Mouse (Mus musculus): ENCODE results near the gene Tbcc. TPM values are rescaled to one million over a fixed set of nuclear protein-coding genes. Genes with fewer than 3 reads are reported as not detected.

Gene Tbcc
- 5.2 TPM for polyA plus RNA-seq (2015; fragmentation: Illumina TruSeq; extraction: RNeasy Lipid Tissue Mini Kit (QIAGEN cat#74804); ENCODE audit: insufficient read depth, low read depth, low replicate concordance)

GRCm38 (mm10) chr17:46890116-46890815 lies at the start of gene Tbcc:
Gene Tbcc, plus strand, starts transcription at chr17:46890684.

DNA sequence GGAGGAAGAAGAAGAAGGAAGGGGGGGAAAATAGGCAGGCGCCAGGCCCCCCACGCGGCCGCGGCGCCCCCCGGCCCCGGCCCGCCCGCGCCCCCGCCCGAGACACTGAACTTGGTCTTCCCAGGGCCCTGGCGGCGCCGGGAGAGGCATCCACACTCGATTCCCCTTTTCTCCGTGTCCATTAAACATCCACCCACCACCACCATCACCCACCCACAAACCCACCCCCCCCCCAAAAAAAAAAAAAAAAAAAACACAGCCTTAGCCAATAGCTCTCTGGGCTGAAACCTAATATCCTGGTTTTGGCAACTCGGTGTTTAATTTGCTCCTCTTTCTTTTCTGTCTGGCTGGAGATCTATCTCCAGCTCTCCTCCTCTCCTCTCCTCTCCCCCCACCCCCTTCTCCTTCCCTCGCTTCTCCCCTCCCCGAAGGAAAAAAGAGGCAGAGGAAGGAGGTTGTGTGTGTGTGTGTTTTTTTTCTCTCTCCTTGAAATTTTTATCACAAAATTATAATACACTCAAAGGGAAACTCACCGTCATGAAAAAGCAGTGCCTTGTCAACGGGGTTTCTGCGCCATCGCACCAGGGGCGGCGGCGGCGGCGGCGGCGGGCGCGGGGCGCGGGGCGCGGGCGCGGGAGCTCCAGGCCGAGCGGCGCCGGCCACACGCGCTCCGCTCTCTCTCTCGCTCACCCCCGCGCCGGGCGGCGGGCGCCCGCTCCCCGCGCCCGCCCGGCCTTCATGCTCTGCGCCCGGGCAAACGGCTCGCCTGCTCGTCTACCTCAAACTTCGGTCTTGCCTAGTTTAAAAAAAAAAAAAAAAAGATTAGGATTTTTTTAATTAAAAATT lies 32.4 kb upstream of the Tbcc start, which contains the start of gene Bicral:
TSS of gene Bicral (minus strand) at position 580 of the 846 bp plus-strand sequence.

DNA sequence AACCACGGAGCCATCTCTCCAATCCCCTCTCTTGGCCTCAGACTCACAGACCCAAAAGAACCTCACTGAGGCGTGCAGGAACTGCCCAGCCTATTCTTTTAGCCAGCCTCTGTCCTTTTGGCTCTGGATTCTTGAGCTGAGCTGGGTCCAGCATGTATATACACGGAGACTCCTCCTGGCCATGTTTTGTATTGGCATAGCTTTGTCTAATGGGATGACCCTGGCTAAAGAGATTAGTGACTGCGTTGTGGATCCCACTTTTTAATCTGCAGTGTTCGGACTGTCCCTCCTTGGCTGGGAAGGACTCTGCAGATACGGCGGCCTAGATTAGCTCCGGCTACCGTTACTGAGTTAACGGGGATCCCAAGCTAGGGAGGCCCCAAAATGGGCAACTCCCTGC lies 19.7 kb downstream of the Tbcc start, which contains the start of gene Prph2:
TSS of gene Prph2 (plus strand) at position 274 of the 400 bp plus-strand sequence.

Other genes with a start within 250 kb of the Tbcc start
- gene Klc4, start 244.7 kb upstream of the Tbcc start, polyA plus RNA-seq (2015; fragmentation: Illumina TruSeq; extraction: RNeasy Lipid Tissue Mini Kit (QIAGEN cat#74804); ENCODE audit: insufficient read depth, low read depth, low replicate concordance), result 6.9 TPM
- 28.6 TPM for gene Mrpl2, start 244.5 kb upstream of the Tbcc start, polyA plus RNA-seq (2015; fragmentation: Illumina TruSeq; extraction: RNeasy Lipid Tissue Mini Kit (QIAGEN cat#74804); ENCODE audit: insufficient read depth, low read depth, low replicate concordance)
- 12.1 TPM for gene Cul7, start 240.3 kb upstream of the Tbcc start, polyA plus RNA-seq (2015; fragmentation: Illumina TruSeq; extraction: RNeasy Lipid Tissue Mini Kit (QIAGEN cat#74804); ENCODE audit: insufficient read depth, low read depth, low replicate concordance)
- 5.5 TPM for gene Rrp36, start 216.3 kb upstream of the Tbcc start, polyA plus RNA-seq (2015; fragmentation: Illumina TruSeq; extraction: RNeasy Lipid Tissue Mini Kit (QIAGEN cat#74804); ENCODE audit: insufficient read depth, low read depth, low replicate concordance)
- gene Mea1, start 211.9 kb upstream of the Tbcc start, polyA plus RNA-seq (2015; fragmentation: Illumina TruSeq; extraction: RNeasy Lipid Tissue Mini Kit (QIAGEN cat#74804); ENCODE audit: insufficient read depth, low read depth, low replicate concordance), result 20.0 TPM
- gene Klhdc3, start 209.8 kb upstream of the Tbcc start, polyA plus RNA-seq (2015; fragmentation: Illumina TruSeq; extraction: RNeasy Lipid Tissue Mini Kit (QIAGEN cat#74804); ENCODE audit: insufficient read depth, low read depth, low replicate concordance), result 14.0 TPM
- 12.1 TPM for gene Ppp2r5d, start 185.6 kb upstream of the Tbcc start, polyA plus RNA-seq (2015; fragmentation: Illumina TruSeq; extraction: RNeasy Lipid Tissue Mini Kit (QIAGEN cat#74804); ENCODE audit: insufficient read depth, low read depth, low replicate concordance)
- gene Pex6, start 179.2 kb upstream of the Tbcc start, polyA plus RNA-seq (2015; fragmentation: Illumina TruSeq; extraction: RNeasy Lipid Tissue Mini Kit (QIAGEN cat#74804); ENCODE audit: insufficient read depth, low read depth, low replicate concordance), result 13.1 TPM
- gene Gnmt, start 161.5 kb upstream of the Tbcc start, polyA plus RNA-seq (2015; fragmentation: Illumina TruSeq; extraction: RNeasy Lipid Tissue Mini Kit (QIAGEN cat#74804); ENCODE audit: insufficient read depth, low read depth, low replicate concordance), result 55.2 TPM
- gene Cnpy3, start 138.5 kb upstream of the Tbcc start, polyA plus RNA-seq (2015; fragmentation: Illumina TruSeq; extraction: RNeasy Lipid Tissue Mini Kit (QIAGEN cat#74804); ENCODE audit: insufficient read depth, low read depth, low replicate concordance), result 16.6 TPM
- gene Ptcra, start 127.0 kb upstream of the Tbcc start, polyA plus RNA-seq (2015; fragmentation: Illumina TruSeq; extraction: RNeasy Lipid Tissue Mini Kit (QIAGEN cat#74804); ENCODE audit: insufficient read depth, low read depth, low replicate concordance), result not detected
- gene 2310039H08Rik, start 118.0 kb upstream of the Tbcc start, polyA plus RNA-seq (2015; fragmentation: Illumina TruSeq; extraction: RNeasy Lipid Tissue Mini Kit (QIAGEN cat#74804); ENCODE audit: insufficient read depth, low read depth, low replicate concordance), result 17.3 TPM
- 13.0 TPM for gene Rpl7l1, start 108.0 kb upstream of the Tbcc start, polyA plus RNA-seq (2015; fragmentation: Illumina TruSeq; extraction: RNeasy Lipid Tissue Mini Kit (QIAGEN cat#74804); ENCODE audit: insufficient read depth, low read depth, low replicate concordance)
- 4.3 TPM for gene Bicral, start 32.2 kb upstream of the Tbcc start, polyA plus RNA-seq (2015; fragmentation: Illumina TruSeq; extraction: RNeasy Lipid Tissue Mini Kit (QIAGEN cat#74804); ENCODE audit: insufficient read depth, low read depth, low replicate concordance)
- gene Prph2, start 19.8 kb downstream of the Tbcc start, polyA plus RNA-seq (2015; fragmentation: Illumina TruSeq; extraction: RNeasy Lipid Tissue Mini Kit (QIAGEN cat#74804); ENCODE audit: insufficient read depth, low read depth, low replicate concordance), result not detected
- 13.1 TPM for gene Ubr2, start 119.9 kb downstream of the Tbcc start, polyA plus RNA-seq (2015; fragmentation: Illumina TruSeq; extraction: RNeasy Lipid Tissue Mini Kit (QIAGEN cat#74804); ENCODE audit: insufficient read depth, low read depth, low replicate concordance)

Data from pancreas, adult 10 weeks (tissue).